Mouse (Mus musculus) embryonic facial prominence, embryonic 11.5 days (tissue): ENCODE measurements around the gene Muc5ac. TPM values are rescaled to one million over a fixed set of nuclear protein-coding genes. Genes with fewer than 3 reads are reported as not detected.

ENCODE experiments used
- ATAC-seq: fragments of 200-750 bp; cut with Nextera tagmentation; replicated peaks from 2 replicates; pipeline ENCODE4 v1.8.0; 2017; ENCODE audit warnings: low read depth; ENCODE audit not compliant: insufficient number of reproducible peaks, low FRiP score, low TSS enrichment
- DNase-seq: peaks from one replicate; pipeline ENCODE4 v3.0.0-alpha.2; 2015; ENCODE audit warnings: low spot score
- H3K27ac ChIP-seq: fragments of 300-500 bp; sonication (generic); replicated peaks from 2 replicates; pipeline ENCODE4 v1.5.1; 2014; ENCODE audit warnings: mild to moderate bottlenecking, low read depth, low read length, control low read depth
- H3K27me3 ChIP-seq: fragments of 300-500 bp; sonication (generic); 2 replicates; pipeline ENCODE4 v1.6.1; 2014; ENCODE audit warnings: mild to moderate bottlenecking, low read length, moderate library complexity, mixed read lengths; ENCODE audit not compliant: control insufficient read depth, insufficient read depth
- H3K36me3 ChIP-seq: fragments of 300-500 bp; sonication (generic); replicated peaks from 2 replicates; pipeline ENCODE4 v1.6.1; 2014; ENCODE audit warnings: low read depth, mild to moderate bottlenecking, low read length, moderate library complexity, mixed read lengths; ENCODE audit not compliant: control insufficient read depth, insufficient read depth
- H3K4me1 ChIP-seq: fragments of 300-500 bp; sonication (generic); 2 replicates; pipeline ENCODE4 v1.6.1; 2014; ENCODE audit warnings: low read length, mixed read lengths; ENCODE audit not compliant: control insufficient read depth, insufficient read depth
- H3K4me2 ChIP-seq: fragments of 300-500 bp; sonication (generic); 2 replicates; pipeline ENCODE4 v1.6.1; 2014; ENCODE audit warnings: low read depth, mild to moderate bottlenecking, control low read depth, low read length, moderate library complexity
- H3K4me3 ChIP-seq: fragments of 300-500 bp; sonication (generic); 2 replicates; pipeline ENCODE4 v1.5.1; 2014; ENCODE audit warnings: low read depth, low read length, control low read depth
- H3K9ac ChIP-seq: fragments of 300-500 bp; sonication (generic); replicated peaks from 2 replicates; pipeline ENCODE4 v1.6.1; 2014; ENCODE audit warnings: mild to moderate bottlenecking, control low read depth, low read length
- H3K9me3 ChIP-seq: fragments of 300-500 bp; sonication (generic); replicated peaks from 2 replicates; pipeline ENCODE4 v1.6.1; 2016; ENCODE audit warnings: mild to moderate bottlenecking, low read length, inconsistent platforms, mixed read lengths; ENCODE audit not compliant: control insufficient read depth
- WGBS: fragments of 180-500 bp; shearing (Covaris S2); extraction: QIAGEN DNeasy Blood & Tissue Kit; methylation state at CpG from one replicate; pipeline ENCODE4 v1.1.7; 2014; 5-methylcytosine and 5-hydroxymethylcytosine counted together
- polyA plus RNA-seq: library from polyadenylated mRNA; unstranded; fragments of >200 nt; fragmentation: Nextera tagmentation; extraction: Ambion mirVana; gene quantifications from 2 replicates; pipeline ENCODE4 v1.2.1, GENCODE M21; 2014

The Muc5ac gene
- not detected in 2 replicates for polyA plus RNA-seq

DNA sequence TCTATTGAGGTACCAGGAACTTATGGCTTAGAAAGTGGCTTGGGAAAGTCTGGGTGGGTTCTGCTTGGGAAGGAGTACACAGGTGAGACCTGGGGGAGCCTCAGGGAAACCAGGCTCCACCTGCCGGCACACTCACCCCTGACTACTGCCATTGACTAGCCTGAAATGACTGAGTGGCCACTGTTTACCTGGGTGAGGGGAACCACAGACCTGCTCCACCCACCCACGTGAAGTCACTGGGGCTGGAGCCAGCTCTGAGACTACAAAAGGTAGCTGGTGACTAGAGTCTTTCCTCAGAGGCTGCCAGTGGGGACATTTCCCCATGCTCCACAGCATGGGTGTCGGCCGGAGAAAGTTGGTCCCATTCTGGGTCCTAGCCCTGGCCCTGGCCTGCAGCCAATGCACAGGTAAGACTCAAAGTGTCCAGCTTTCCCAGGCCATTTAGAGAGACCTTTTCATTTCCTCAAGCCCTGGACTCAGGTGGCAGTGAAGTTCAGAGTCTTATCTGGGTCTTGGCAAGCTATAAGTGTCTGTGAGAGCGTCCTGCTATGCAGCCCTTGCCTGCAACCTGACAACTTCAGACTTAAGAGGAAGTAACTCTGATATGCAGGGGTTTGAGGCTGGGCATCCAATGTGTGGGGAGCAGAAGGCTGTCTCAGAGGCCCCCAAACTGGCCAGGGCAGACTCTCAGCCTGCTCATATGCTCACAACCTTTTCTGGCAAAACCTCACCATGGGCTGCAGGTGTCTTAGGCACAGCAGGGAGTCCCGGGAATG, at the start of gene Muc5ac:
Gene Muc5ac, plus strand, starts transcription at position 296 of the 776 bp plus-strand sequence.
- ATAC-seq (no peak), DNase-seq (no peak)
- H3K4me1 ChIP-seq: no peaks in the 10 kb centered on the region
- no peak within 1 kb of the TSS for H3K27ac ChIP-seq
- H3K9ac ChIP-seq: no peak within 1 kb of the TSS
- H3K27me3 ChIP-seq: no peaks in the 10 kb centered on the region
- no peaks in the 10 kb centered on the region for H3K36me3 ChIP-seq
- whole genome bisulfite sequencing: 82% methylated on average over 6 of the region's 6 CpGs
- H3K9me3 ChIP-seq: no peaks in the 10 kb centered on the region
- H3K4me2 ChIP-seq: no peak within 1 kb of the TSS
- H3K4me3 ChIP-seq: no peak within 1 kb of the TSS

DNA sequence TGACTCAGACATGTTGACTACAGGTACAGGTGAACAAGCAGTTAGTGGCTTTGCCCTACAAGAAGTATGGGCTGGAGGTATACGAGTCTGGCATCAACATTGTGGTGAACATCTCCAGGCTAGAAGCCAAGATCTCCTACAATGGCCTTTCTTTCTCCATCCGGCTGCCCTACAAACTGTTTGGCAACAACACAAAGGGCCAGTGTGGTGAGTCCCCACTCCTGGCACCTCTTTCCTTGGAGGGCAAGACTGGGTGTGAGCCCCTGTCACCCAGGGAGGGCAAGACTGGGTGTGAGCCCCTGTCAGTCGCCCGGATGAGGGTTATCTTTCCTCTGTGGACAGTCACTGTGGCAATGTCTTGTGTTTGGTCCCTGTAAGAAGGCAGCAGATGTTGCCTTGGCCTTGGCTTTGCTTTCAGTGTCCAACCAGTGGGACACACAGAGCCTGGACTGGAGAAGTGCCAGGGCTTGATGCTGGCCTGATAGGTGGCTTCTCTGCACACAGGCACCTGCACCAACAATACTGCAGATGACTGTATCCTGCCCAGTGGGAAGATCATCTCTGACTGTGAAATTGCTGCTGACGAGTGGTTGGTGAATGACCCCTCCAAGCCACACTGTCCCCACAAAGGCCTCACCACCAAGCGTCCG, 41.2 kb upstream of the Muc5ac start:
- WGBS: 84% methylated on average over 7 of the region's 7 CpGs
- H3K27ac ChIP-seq: no peak overlapping the region

DNA sequence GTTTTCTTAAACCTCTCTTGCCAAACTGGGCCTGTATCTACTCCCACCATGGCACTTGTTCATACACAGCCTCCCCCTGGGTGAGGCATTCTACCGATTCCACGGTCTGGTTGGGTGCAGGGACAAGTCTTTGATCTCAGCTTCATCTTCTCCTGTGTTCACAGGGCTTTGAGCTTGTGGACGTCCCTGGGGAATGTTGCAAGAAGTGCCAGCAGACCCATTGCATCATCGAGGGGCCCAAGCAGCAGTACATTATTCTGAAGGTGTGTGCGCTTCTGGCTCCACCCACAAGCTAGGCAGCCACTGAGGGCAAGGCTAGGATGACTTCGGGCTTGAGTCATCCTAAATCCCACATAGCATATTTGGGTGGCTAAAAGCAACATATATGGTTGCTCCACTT, 36.3 kb upstream of the Muc5ac start:
- Histone ChIP-seq H3K9ac (no peak overlapping the region), H3K4me1 (no peaks in the 10 kb centered on the region), H3K9me3 (no peaks in the 10 kb centered on the region), H3K27ac (no peak overlapping the region), H3K27me3 (no peaks in the 10 kb centered on the region), H3K4me2 (no peak overlapping the region), H3K4me3 (no peak overlapping the region), H3K36me3 (no peaks in the 10 kb centered on the region)
- 79% methylated on average over 6 of the region's 6 CpGs for WGBS
- DNase-seq: no peak
- no peak for ATAC-seq

More for the DNA sequence above, 41.2 kb upstream of the Muc5ac start:
- H3K27me3 ChIP-seq: no peaks in the 10 kb centered on the region
- no peaks in the 10 kb centered on the region for H3K9me3 ChIP-seq
- no peak overlapping the region for H3K9ac ChIP-seq
- H3K4me3 ChIP-seq: no peak overlapping the region
- H3K4me1 ChIP-seq: no peaks in the 10 kb centered on the region
- H3K36me3 ChIP-seq: no peaks in the 10 kb centered on the region
- no peak overlapping the region for H3K4me2 ChIP-seq
- ATAC-seq: no peak
- no peak for DNase-seq

- Histone ChIP-seq H3K36me3 (no peaks in the 10 kb centered on the region), H3K27ac (no peak overlapping the region), H3K27me3 (no peaks in the 10 kb centered on the region), H3K4me3 (no peak overlapping the region), H3K4me1 (no peaks in the 10 kb centered on the region), H3K4me2 (no peak overlapping the region), H3K9me3 (no peaks in the 10 kb centered on the region), H3K9ac (no peak overlapping the region)
- peak; percentile 78 for DNase-seq
- 52% methylated on average over 4 of the region's 4 CpGs for WGBS
- 0 out of 2 replicates have a peak, but pooled peaks have one; percentile 44 for ATAC-seq
These were observed 32.9 kb upstream of the Muc5ac start for GRCm38 (mm10) chr7:141755831-141756230.

- DNase-seq (no peak), ATAC-seq (no peak)
- H3K4me2 ChIP-seq: no peak overlapping the region
- H3K9ac ChIP-seq: no peak overlapping the region
- H3K4me1 ChIP-seq: no peaks in the 10 kb centered on the region
- no peaks in the 10 kb centered on the region for H3K36me3 ChIP-seq
- WGBS: 71% methylated on average over 4 of the region's 4 CpGs
- H3K9me3 ChIP-seq: no peaks in the 10 kb centered on the region
- no peak overlapping the region for H3K27ac ChIP-seq
- no peaks in the 10 kb centered on the region for H3K27me3 ChIP-seq
- H3K4me3 ChIP-seq: no peak overlapping the region
These were observed 30.5 kb upstream of the Muc5ac start for GRCm38 (mm10) chr7:141758291-141758690.

DNA sequence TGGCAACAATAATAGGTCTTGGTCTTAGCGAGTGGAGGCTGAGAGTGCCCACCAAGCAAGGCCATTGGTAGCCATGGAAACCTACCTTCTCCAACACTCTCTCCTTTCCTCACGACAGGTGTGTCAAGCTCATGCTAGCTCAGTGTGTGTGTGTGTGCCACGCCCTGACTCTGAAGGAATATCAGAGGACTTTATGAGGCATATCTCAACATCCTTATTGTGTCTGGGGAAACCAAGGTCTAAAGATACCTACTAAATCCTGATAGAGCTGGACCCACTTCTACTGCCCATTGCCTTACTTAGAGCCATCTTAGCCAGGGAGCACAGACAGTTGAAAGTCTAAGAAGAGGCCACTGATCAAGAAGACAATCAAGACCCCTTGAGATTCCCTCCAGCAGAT, 18.3 kb upstream of the Muc5ac start:
- 0 out of 2 replicates have a peak, but pooled peaks cover 2% of the 10 kb centered on the region for H3K4me1 ChIP-seq
- H3K9ac ChIP-seq: no peak overlapping the region
- no peaks in the 10 kb centered on the region for H3K36me3 ChIP-seq
- 79% methylated on average over 3 of the region's 3 CpGs for WGBS
- no peak overlapping the region for H3K4me2 ChIP-seq
- H3K27ac ChIP-seq: no peak overlapping the region
- DNase-seq (no peak), ATAC-seq (no peak)
- H3K9me3 ChIP-seq: no peaks in the 10 kb centered on the region
- no peak overlapping the region for H3K4me3 ChIP-seq
- H3K27me3 ChIP-seq: no peaks in the 10 kb centered on the region

DNA sequence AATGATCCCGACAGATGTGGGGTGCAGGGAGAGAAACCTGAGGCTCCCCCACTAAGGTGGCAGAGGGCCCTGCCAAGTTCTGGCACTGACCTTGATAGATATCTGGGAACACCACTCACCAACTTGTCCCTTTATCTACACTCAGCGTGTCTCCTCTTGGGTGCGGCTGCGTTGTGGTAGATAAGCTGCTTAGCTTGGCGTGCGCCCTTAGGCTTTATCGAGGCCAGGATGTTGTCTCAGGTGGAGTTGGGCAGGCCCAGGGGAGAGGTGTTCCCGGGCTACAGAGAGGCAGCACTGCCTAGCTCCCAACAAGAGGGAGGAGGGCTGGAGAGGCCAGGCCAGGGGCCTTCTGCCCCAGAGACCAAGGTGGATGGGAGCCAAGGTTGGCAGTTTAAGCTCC, 17.8 kb upstream of the Muc5ac start:
- Histone ChIP-seq H3K9ac (no peak overlapping the region), H3K4me1 (0 out of 2 replicates have a peak, but pooled peaks cover 2% of the 10 kb centered on the region), H3K4me2 (no peak overlapping the region), H3K4me3 (no peak overlapping the region), H3K36me3 (no peaks in the 10 kb centered on the region), H3K9me3 (no peaks in the 10 kb centered on the region), H3K27me3 (no peaks in the 10 kb centered on the region), H3K27ac (no peak overlapping the region)
- WGBS: 81% methylated on average over 8 of the region's 8 CpGs
- DNase-seq (no peak), ATAC-seq (no peak)

GRCm38 (mm10) chr7:141772058-141772557, 16.7 kb upstream of the Muc5ac start:
- no peak for ATAC-seq
- no peaks in the 10 kb centered on the region for H3K9me3 ChIP-seq
- no peaks in the 10 kb centered on the region for H3K27me3 ChIP-seq
- no peak overlapping the region for H3K4me2 ChIP-seq
- no peak for DNase-seq
- H3K9ac ChIP-seq: no peak overlapping the region
- WGBS: 89% methylated on average over 1 of the region's 1 CpGs
- no peak overlapping the region for H3K4me3 ChIP-seq
- no peaks in the 10 kb centered on the region for H3K36me3 ChIP-seq
- H3K27ac ChIP-seq: no peak overlapping the region
- 0 out of 2 replicates have a peak, but pooled peaks cover 2% of the 10 kb centered on the region for H3K4me1 ChIP-seq
